Mouse (Mus musculus) CH12.LX (cell line): ENCODE measurements around the gene Fndc5. TPM values are rescaled to one million over a fixed set of nuclear protein-coding genes. Genes with fewer than 3 reads are reported as not detected.

Experiments
- DNase-seq: peaks from one replicate; pipeline ENCODE4 v3.0.0-alpha.2; 2013; ENCODE audit errors: extremely low read depth
- H3K27ac ChIP-seq: 2 replicates; pipeline ENCODE4 v1.5.1; 2012; ENCODE audit warnings: low read depth, mild to moderate bottlenecking, control low read depth, moderate library complexity; ENCODE audit not compliant: insufficient read depth
- H3K27me3 ChIP-seq: replicated peaks from 2 replicates; pipeline ENCODE3; 2012; ENCODE audit warnings: inconsistent platforms
- H3K36me3 ChIP-seq, 2 experiments: replicated peaks in 1 of 2; 2 replicates each; pipeline versions ENCODE3 to v1.6.1; 2012; ENCODE audit warnings: inconsistent platforms in 1 of 2, low read length in 1 of 2, mild to moderate bottlenecking in 1 of 2, mixed read lengths in 1 of 2, moderate library complexity in 1 of 2; ENCODE audit not compliant: control insufficient read depth in 1 of 2, insufficient read depth in 1 of 2
- H3K4me1 ChIP-seq, 2 experiments: 2 replicates each; pipeline ENCODE4 v1.6.1; 2012; ENCODE audit warnings: inconsistent platforms in 1 of 2, moderate library complexity in 1 of 2; ENCODE audit not compliant: insufficient read depth in 2 of 2, control insufficient read depth in 1 of 2
- H3K4me2 ChIP-seq: 2 replicates; pipeline ENCODE4 v1.6.1; 2012; ENCODE audit warnings: low read depth, mild to moderate bottlenecking, control low read depth; ENCODE audit not compliant: poor library complexity, insufficient read depth, severe bottlenecking
- H3K4me3 ChIP-seq, 3 experiments: fragments of 150-350 bp in 1 of 3; sonication (generic) in 1 of 3; replicated peaks in 1 of 3; 2 replicates each; pipeline versions ENCODE3 to v1.5.1; 2011 to 2012; ENCODE audit warnings: low read depth in 2 of 3, low read length in 2 of 3, mild to moderate bottlenecking in 2 of 3, moderate library complexity in 2 of 3, control low read depth in 1 of 3, improper control_type of control experiment in 1 of 3, inconsistent platforms in 1 of 3, mixed read lengths in 1 of 3; ENCODE audit not compliant: poor library complexity in 1 of 3
- H3K79me2 ChIP-seq: replicated peaks from 2 replicates; pipeline ENCODE4 v1.6.1; 2012; ENCODE audit warnings: mild to moderate bottlenecking, moderate library complexity; ENCODE audit not compliant: control insufficient read depth, poor library complexity, insufficient read depth, severe bottlenecking; ENCODE audit errors: extremely low read depth
- H3K9ac ChIP-seq: 2 replicates; pipeline ENCODE4 v1.6.1; 2012; ENCODE audit warnings: low read depth, mild to moderate bottlenecking, control low read depth, moderate library complexity; ENCODE audit not compliant: insufficient read depth
- H3K9me3 ChIP-seq: replicated peaks from 2 replicates; pipeline ENCODE3; 2012; ENCODE audit warnings: low read length, inconsistent platforms, mixed read lengths
- CHD2 ChIP-seq: IDR thresholded peaks from 2 replicates; pipeline ENCODE4 v1.6.1; 2011; ENCODE audit warnings: low read length, improper control_type of control experiment
- CTCF ChIP-seq, 2 experiments: IDR thresholded peaks in 1 of 2; conservative IDR thresholded peaks in 1 of 2; 2 replicates each; pipeline ENCODE4 v1.5.1; 2011 to 2012; ENCODE audit warnings: low read depth in 2 of 2, low read length in 2 of 2, improper control_type of control experiment in 1 of 2, inconsistent platforms in 1 of 2, mild to moderate bottlenecking in 1 of 2, moderate library complexity in 1 of 2
- E2F4 ChIP-seq: IDR thresholded peaks from 2 replicates; pipeline ENCODE4 v1.6.1; 2011; ENCODE audit warnings: low read depth, low read length, improper control_type of control experiment; ENCODE audit not compliant: insufficient replicate concordance
- ELF1 ChIP-seq: IDR thresholded peaks from 2 replicates; pipeline ENCODE4 v1.6.1; 2014; ENCODE audit warnings: low read depth, mild to moderate bottlenecking, inconsistent platforms, low read length, improper control_type of control experiment
- EP300 ChIP-seq: IDR thresholded peaks from 2 replicates; pipeline ENCODE4 v1.6.1; 2011; ENCODE audit warnings: low read length, improper control_type of control experiment
- HCFC1 ChIP-seq: IDR thresholded peaks from 2 replicates; pipeline ENCODE4 v1.6.1; 2012; ENCODE audit warnings: low read depth, mild to moderate bottlenecking, inconsistent platforms, low read length, improper control_type of control experiment
- JUND ChIP-seq: conservative IDR thresholded peaks from 2 replicates; pipeline ENCODE4 v1.6.1; 2011; ENCODE audit warnings: low read depth, low read length, improper control_type of control experiment
- KAT2A ChIP-seq: IDR thresholded peaks from 2 replicates; pipeline ENCODE4 v1.6.1; 2012; ENCODE audit warnings: low read length, improper control_type of control experiment, inconsistent platforms; ENCODE audit not compliant: insufficient replicate concordance
- MAFK ChIP-seq: IDR thresholded peaks from 2 replicates; pipeline ENCODE4 v1.6.1; 2011; ENCODE audit warnings: low read length, improper control_type of control experiment; ENCODE audit not compliant: insufficient replicate concordance
- MAX ChIP-seq: IDR thresholded peaks from 2 replicates; pipeline ENCODE4 v1.6.1; 2011; ENCODE audit warnings: low read length, improper control_type of control experiment
- MEF2A ChIP-seq: IDR thresholded peaks from 2 replicates; pipeline ENCODE4 v1.6.1; 2014; ENCODE audit warnings: low read depth, mild to moderate bottlenecking, inconsistent platforms, low read length, improper control_type of control experiment, borderline replicate concordance
- MYC ChIP-seq: IDR thresholded peaks from 2 replicates; pipeline ENCODE4 v1.6.1; 2011; ENCODE audit warnings: low read depth, mild to moderate bottlenecking, improper control_type of control experiment, low read length
- NELFE ChIP-seq: IDR thresholded peaks from 2 replicates; pipeline ENCODE4 v1.6.1; 2011; ENCODE audit warnings: low read depth, low read length, improper control_type of control experiment
- RAD21 ChIP-seq: IDR thresholded peaks from 2 replicates; pipeline ENCODE4 v1.6.1; 2011; ENCODE audit warnings: low read depth, mild to moderate bottlenecking, low read length, improper control_type of control experiment, moderate library complexity
- RCOR1 ChIP-seq: conservative IDR thresholded peaks from 2 replicates; pipeline ENCODE4 v1.6.1; 2012; ENCODE audit warnings: low read depth, mild to moderate bottlenecking, inconsistent platforms, low read length, improper control_type of control experiment
- SIN3A ChIP-seq: IDR thresholded peaks from 2 replicates; pipeline ENCODE4 v1.6.1; 2012; ENCODE audit warnings: low read length, improper control_type of control experiment, inconsistent platforms
- TCF12 ChIP-seq: IDR thresholded peaks from 2 replicates; pipeline ENCODE4 v1.6.1; 2014; ENCODE audit warnings: low read depth, mild to moderate bottlenecking, inconsistent platforms, low read length, improper control_type of control experiment
- USF2 ChIP-seq: conservative IDR thresholded peaks from 2 replicates; pipeline ENCODE4 v1.6.1; 2011; ENCODE audit warnings: low read depth, low read length, improper control_type of control experiment
- ZMIZ1 ChIP-seq: IDR thresholded peaks from 2 replicates; pipeline ENCODE4 v1.6.1; 2012; ENCODE audit warnings: low read depth, mild to moderate bottlenecking, inconsistent platforms, low read length, improper control_type of control experiment
- ZNF384 ChIP-seq: IDR thresholded peaks from 2 replicates; pipeline ENCODE4 v1.6.1; 2012; ENCODE audit warnings: low read depth, low read length, improper control_type of control experiment, inconsistent platforms
- dilution Hi-C: fragments of 300-500 bp; cut with MboI; formaldehyde crosslinking; loops from 2 replicates; pipeline ENCODE4 v1.14.3; 2020; ENCODE audit warnings: low sequenced_read_pairs; ENCODE audit not compliant: extremely low pct_unique_long_range_greater_than_20kb, extremely low pct_ligation_motif_present
- in situ Hi-C: fragments of 300-500 bp; cut with MboI; formaldehyde crosslinking; loops from 3 replicates; pipeline ENCODE4 v1.14.3; 2019; ENCODE audit warnings: low sequenced_read_pairs, low pct_ligation_motif_present, low pct_unique_long_range_greater_than_20kb, mixed read lengths
- polyA plus RNA-seq: library from polyadenylated mRNA; unstranded; fragments of >175 nt; gene quantifications from 2 replicates; pipeline ENCODE4 v1.2.1, GENCODE M21; 2012; ENCODE audit warnings: low read depth; ENCODE audit not compliant: insufficient read length
- total RNA-seq, 2 experiments: library from RNA; depleted of rRNA; stranded (reverse); fragments of 300-350 nt in 1 of 2; fragments of >200 nt in 1 of 2; gene quantifications; 2 replicates each; pipeline ENCODE4 v1.2.3; 2012 to 2014

Gene Fndc5
- total and polyA plus RNA-seq, 3 experiments = 0.17 to 0.33 TPM; not detected in 1

DNA sequence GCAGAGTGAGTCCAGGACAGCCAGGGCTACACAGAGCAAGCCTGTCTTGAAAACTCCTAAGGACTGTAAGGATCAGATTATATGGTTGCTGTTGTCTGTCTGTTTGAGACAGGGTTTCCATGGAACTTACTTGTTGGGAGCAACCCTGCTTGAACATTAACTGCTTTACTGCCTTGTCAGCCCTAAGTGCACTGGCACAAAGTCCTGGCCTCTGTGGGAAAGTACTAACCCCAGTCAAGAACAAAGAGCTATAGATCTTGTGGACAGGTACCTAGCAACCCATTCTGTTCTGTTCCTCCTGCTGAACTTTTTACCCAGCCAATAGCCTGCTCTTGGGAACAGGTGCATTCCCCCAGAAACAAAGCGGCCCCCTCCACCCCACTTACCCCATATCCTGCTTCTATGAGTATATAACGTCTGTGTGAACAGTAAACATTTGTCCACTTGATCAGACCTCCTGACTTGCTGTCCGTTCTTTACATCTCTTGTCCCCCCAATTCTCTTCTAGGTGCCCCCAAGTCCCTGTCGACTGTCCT, 14.5 kb downstream of the Fndc5 start:
- TF ChIP-seq MYC = no peak
- no peak for TF ChIP-seq E2F4
- TF ChIP-seq NELFE = no peak
- TF ChIP-seq SIN3A = no peak
- TF ChIP-seq MAFK = no peak
- TF ChIP-seq EP300 = no peak
- dilution Hi-C loops = no loop called here

DNA sequence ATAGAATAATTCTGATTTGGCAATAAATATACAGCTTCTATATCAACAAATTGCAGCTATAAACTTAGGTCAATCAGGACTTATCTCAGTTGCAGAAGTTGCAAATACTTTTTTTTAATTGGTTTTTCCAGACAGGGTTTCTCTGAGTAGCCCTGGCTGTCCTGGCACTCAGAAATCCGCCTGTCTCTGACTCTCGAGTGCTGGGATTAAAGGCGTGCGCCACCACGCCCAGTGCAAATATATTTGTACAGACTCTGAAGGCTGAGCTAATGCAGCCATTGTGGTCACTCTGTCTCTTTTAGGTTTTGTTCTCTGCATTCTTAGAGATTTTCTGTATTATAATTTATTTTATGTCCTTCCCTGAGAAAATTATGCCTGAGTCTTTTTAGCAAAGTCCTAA, 20.7 kb downstream of the Fndc5 start:
- Histone ChIP-seq H3K9ac (no peak overlapping the region), H3K9me3 (no peaks in the 10 kb centered on the region)
- TF ChIP-seq NELFE = no peak
- TF ChIP-seq E2F4 = no peak
- TF ChIP-seq HCFC1 = no peak
- no peak for TF ChIP-seq ZNF384
- no peak for TF ChIP-seq ELF1
- TF ChIP-seq RCOR1 = no peak
- TF ChIP-seq MAX = no peak
- TF ChIP-seq MYC = no peak
- TF ChIP-seq CHD2 = no peak
- no peak for TF ChIP-seq RAD21
- TF ChIP-seq, all 38 proteins: peak for 0
- DNase-seq = no peak
- no peaks in the 10 kb centered on the region for H3K4me1 ChIP-seq
- peaks cover 39 to 79% of the 10 kb centered on the region in 2 experiments for H3K36me3 ChIP-seq
- H3K27ac ChIP-seq = no peak overlapping the region
- H3K79me2 ChIP-seq = no peaks in the 10 kb centered on the region
- in situ Hi-C loops = no loop called here
- H3K4me3 ChIP-seq = no peak overlapping the region
- dilution Hi-C loops = no loop called here
- no peak overlapping the region for H3K4me2 ChIP-seq
- H3K27me3 ChIP-seq = no peaks in the 10 kb centered on the region

More for the DNA sequence above, 14.5 kb downstream of the Fndc5 start:
- no peaks in the 10 kb centered on the region for H3K27me3 ChIP-seq
- H3K9ac ChIP-seq = no peak overlapping the region
- in situ Hi-C loops = no loop called here
- peaks cover 57 to 91% of the 10 kb centered on the region in 2 experiments for H3K36me3 ChIP-seq
- H3K27ac ChIP-seq = no peak overlapping the region
- H3K4me1 ChIP-seq = no peaks in the 10 kb centered on the region
- no peak for DNase-seq
- H3K4me2 ChIP-seq = no peak overlapping the region
- no peak overlapping the region for H3K4me3 ChIP-seq
- H3K9me3 ChIP-seq = no peaks in the 10 kb centered on the region
- H3K79me2 ChIP-seq = no peaks in the 10 kb centered on the region

DNA sequence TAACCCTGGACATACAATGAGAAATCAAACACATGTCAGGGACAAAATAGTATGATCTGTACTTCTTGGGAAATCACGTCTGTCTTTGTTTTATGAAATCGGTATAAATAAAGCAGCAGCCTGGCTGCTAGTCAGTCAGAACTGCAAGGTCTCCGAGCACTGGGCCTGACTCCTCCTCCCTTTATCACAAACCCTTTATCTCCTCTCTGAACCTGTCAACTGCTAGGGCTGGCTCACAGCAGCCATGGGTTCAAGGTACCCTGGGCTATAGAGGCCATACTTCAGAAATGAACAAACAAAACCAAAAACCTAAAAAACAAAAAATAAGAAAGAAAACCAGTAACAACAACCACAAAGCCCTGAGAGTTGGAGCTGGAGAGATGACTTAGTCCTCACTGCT, 21.8 kb downstream of the Fndc5 start:
- no peak for DNase-seq
- no peak for TF ChIP-seq JUND
- TF ChIP-seq RCOR1 = no peak
- TF ChIP-seq MEF2A = no peak
- TF ChIP-seq MAFK = no peak
- TF ChIP-seq USF2 = no peak
- TF ChIP-seq KAT2A = no peak
- TF ChIP-seq CTCF (conservative IDR thresholded peaks at IDR 0.05 in 1 of 2, IDR thresholded peaks at IDR 0.05 in 1 of 2; ENCODE audit: low read depth in 2 of 2, low read length in 2 of 2) = no peak
- no peak for TF ChIP-seq TCF12
- no peak for TF ChIP-seq MAX
- no peak for TF ChIP-seq ELF1
- TF ChIP-seq ZMIZ1 = no peak
- no peak for TF ChIP-seq NELFE
- no peak overlapping the region for H3K27ac ChIP-seq
- in situ Hi-C loops = no loop called here
- no peaks in the 10 kb centered on the region for H3K9me3 ChIP-seq
- peaks cover 31 to 78% of the 10 kb centered on the region in 2 experiments for H3K36me3 ChIP-seq
- H3K79me2 ChIP-seq = no peaks in the 10 kb centered on the region
- H3K4me1 ChIP-seq = no peaks in the 10 kb centered on the region
- no peak overlapping the region for H3K4me2 ChIP-seq
- dilution Hi-C loops = no loop called here
- H3K9ac ChIP-seq = no peak overlapping the region
- no peaks in the 10 kb centered on the region for H3K27me3 ChIP-seq
- H3K4me3 ChIP-seq = no peak overlapping the region
